8 mouse cellular contexts compared by ENCODE assay signal in the genomic region with DNA sequence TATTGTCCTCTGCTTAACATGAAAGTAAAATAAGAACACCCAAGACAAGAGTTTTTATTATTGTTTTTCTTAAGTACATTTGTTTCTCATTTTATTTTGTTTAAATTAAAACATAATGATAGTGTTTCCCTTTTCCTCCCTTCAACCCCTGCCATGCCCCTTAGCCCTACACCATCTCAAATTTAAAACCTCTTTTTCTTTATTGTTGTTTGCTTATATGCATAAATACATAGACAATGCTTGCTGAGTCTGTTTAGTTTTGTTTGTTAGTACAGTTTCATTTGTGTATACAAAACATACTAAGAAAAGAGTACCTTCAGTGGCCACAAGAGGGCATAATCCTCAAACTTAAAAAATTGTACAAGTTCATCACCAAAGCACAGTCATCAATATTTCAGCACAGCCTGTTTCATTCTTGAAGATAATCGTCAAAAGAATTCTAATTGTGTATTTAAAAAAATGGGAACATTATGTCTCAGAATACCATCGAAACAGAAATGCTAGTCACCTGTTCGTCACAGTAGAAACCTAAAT.
A peak's percentile ranks its signal among the peaks of the same experiment; 100 is the strongest.
DNase-seq lines count a peak whose midpoint lies in the region; TF ChIP-seq lines count a peak whose summit lies in the region.
"Had no signal": no experiment of that assay in that cellular context is flagged by ENCODE, and none has a peak within 500 bp of the region (broad histone marks: within the 10 kb centered on the region; RNA-seq: fewer than 3 reads in every experiment).

No protein-coding gene starts in this region.

- no peak overlapping the region for H3K4me3 ChIP-seq in left cerebral cortex, adult 2 months
- H3K4me3 ChIP-seq: embryonic facial prominence, embryonic 15.5 days had no signal

- intact Hi-C loops in left cerebral cortex, adult 2 months (cut with DNase I) = loop anchor here (2.0 to 10.0 kb wide), 2 partner anchors 150 to 274 kb away; no protein-coding TSS in a partner anchor
- intact Hi-C loops in left cerebral cortex, postnatal 36 days (cut with DNase I) = loop anchor here (2.0 kb wide), 1 partner anchor 154 kb away; the partner anchor contains the start of gene Kcnip4

- peak; percentile 80 for TF ChIP-seq CTCF in left cerebral cortex, adult 2 months (IDR thresholded peaks at IDR 0.05)

- no peak overlapping the region for H3K27ac ChIP-seq in left cerebral cortex, adult 2 months
- H3K27ac ChIP-seq: embryonic facial prominence, embryonic 15.5 days had no signal

- no peak for DNase-seq in left cerebral cortex, adult 2 months (ENCODE audit: extremely low spot score in 1 of 2, low spot score in 2 of 2)
- DNase-seq in left cerebral cortex, postnatal 36 days (ENCODE audit: low spot score in 2 of 2) = no peak
- DNase-seq in MEL-GATA-1-ER (ENCODE audit: extremely low read depth, low read depth) = peak; percentile 41
- peak; percentile 20 for DNase-seq in c-Kit-positive CD71-positive TER-119-positive erythroid progenitor cells, embryonic 14.5 days (ENCODE audit: low spot score)
- peak; percentile 53 for DNase-seq in lung, postnatal 36 days
- DNase-seq in T-cell, adult 2 months (ENCODE audit: low spot score) = no peak
- DNase-seq in kidney, adult 11 months = no peak

Comparison
In these comparisons a context has a peak if more than half of its experiments do, and no peak if none do; other contexts are left out.
1. DNase-seq: peak in MEL-GATA-1-ER (single experiment), c-Kit-positive CD71-positive TER-119-positive erythroid progenitor cells, embryonic 14.5 days (single experiment) and lung, postnatal 36 days (single experiment); none in left cerebral cortex, adult 2 months (0 of 2), left cerebral cortex, postnatal 36 days (0 of 2), T-cell, adult 2 months (single experiment) and kidney, adult 11 months (single experiment).